Comparison of ENCODE assay signal across 8 mouse cellular contexts in genomic region chr17:80921286-80922134, GRCm38 (mm10). TPM values are rescaled to one million over a fixed set of nuclear protein-coding genes. Genes with fewer than 3 reads are reported as not detected.
DNase-seq lines count a peak whose midpoint lies in the region; ATAC-seq lines count a peak whose summit lies in the region.

No protein-coding gene starts in this region.

- no peaks in the 10 kb centered on the region for H3K4me1 ChIP-seq in kidney, embryonic 14.5 days (ENCODE audit: control insufficient read depth, insufficient read depth, low read length)
- H3K4me1 ChIP-seq in midbrain, embryonic 14.5 days (ENCODE audit: control insufficient read depth, insufficient read depth, low read length): no peaks in the 10 kb centered on the region

- no peaks in the 10 kb centered on the region for H3K36me3 ChIP-seq in kidney, embryonic 14.5 days (ENCODE audit: control insufficient read depth, insufficient read depth, low read length)
- no peaks in the 10 kb centered on the region for H3K36me3 ChIP-seq in midbrain, embryonic 14.5 days (ENCODE audit: control insufficient read depth, insufficient read depth, low read length)

- no peak for ATAC-seq in kidney, embryonic 14.5 days (ENCODE audit: low FRiP score, low TSS enrichment)
- ATAC-seq in midbrain, embryonic 14.5 days (ENCODE audit: low FRiP score, low TSS enrichment): no peak

- WGBS in kidney, embryonic 14.5 days: 80% methylated on average over 10 of the region's 10 CpGs
- 73% methylated on average over 10 of the region's 10 CpGs for WGBS in midbrain, embryonic 14.5 days

- H3K9ac ChIP-seq in kidney, embryonic 14.5 days (ENCODE audit: low read depth, low read length): no peak overlapping the region
- H3K9ac ChIP-seq in midbrain, embryonic 14.5 days (replicated peaks; ENCODE audit: low read length): no peak overlapping the region

- H3K9me3 ChIP-seq in kidney, embryonic 14.5 days (ENCODE audit: control insufficient read depth, low read length): no peaks in the 10 kb centered on the region; the same call in 1 of the 2 replicates
- no peaks in the 10 kb centered on the region for H3K9me3 ChIP-seq in midbrain, embryonic 14.5 days (ENCODE audit: control insufficient read depth, low read length)

- no peaks in the 10 kb centered on the region for H3K27me3 ChIP-seq in kidney, embryonic 14.5 days (ENCODE audit: control insufficient read depth, insufficient read depth, low read length)
- H3K27me3 ChIP-seq in midbrain, embryonic 14.5 days (ENCODE audit: control insufficient read depth, insufficient read depth, low read length): no peaks in the 10 kb centered on the region

- no peak overlapping the region for H3K27ac ChIP-seq in kidney, embryonic 14.5 days (ENCODE audit: low read depth, low read length)
- no peak overlapping the region for H3K27ac ChIP-seq in midbrain, embryonic 14.5 days (replicated peaks; ENCODE audit: low read depth, low read length)

- peak; percentile 12 for DNase-seq in adrenal gland, adult 2 months
- DNase-seq in adrenal gland, adult 8-10 months: no peak
- peak; percentile 81 for DNase-seq in kidney, adult 9 months
- DNase-seq in fibroblast of lung, adult 2 months (ENCODE audit: low read depth): peak; percentile 33
- DNase-seq in midbrain, embryonic 14.5 days: peak; percentile 61
- DNase-seq in yolk sac, embryonic 10.5 days (ENCODE audit: low spot score): no peak
- DNase-seq in B cell, adult 2 months: no peak

- H3K4me3 ChIP-seq in kidney, embryonic 14.5 days (ENCODE audit: low read length): no peak overlapping the region
- no peak overlapping the region for H3K4me3 ChIP-seq in midbrain, embryonic 14.5 days (replicated peaks; ENCODE audit: low read depth, low read length)

- H3K4me2 ChIP-seq in kidney, embryonic 14.5 days (replicated peaks; ENCODE audit: low read depth, low read length): no peak overlapping the region
- no peak overlapping the region for H3K4me2 ChIP-seq in midbrain, embryonic 14.5 days (ENCODE audit: low read length)

RNA-seq across cellular contexts. Expression of gene Tmem178, which starts 22.9 kb away (rescaled TPM):
- 10 to 100 TPM in 1 of 2 experiments, 1 to 10 TPM in 1; 7.9 to 13.2 TPM for total RNA-seq in adrenal gland, adult 2 months (2021)
- polyA plus RNA-seq in adrenal gland, adult 2 months (2012; rRNA removed): 8.8 TPM in 2 replicates
- total RNA-seq in adrenal gland, adult 8-10 months (2022): 10 to 100 TPM; 10.9 to 20.5 (median 15.5) TPM
- 10.8 and 11.7 TPM in 2 replicates for polyA plus RNA-seq in kidney, embryonic 14.5 days (2014; fragmentation: Nextera tagmentation; extraction: Ambion mirVana)
- 30.5 and 31.3 TPM in 2 replicates for polyA plus RNA-seq in midbrain, embryonic 14.5 days (2014; fragmentation: Nextera tagmentation; extraction: Ambion mirVana)

Comparison
In these comparisons a context has a peak if more than half of its experiments do, and no peak if none do; other contexts are left out.
1. DNase-seq: peak in adrenal gland, adult 2 months (single experiment), kidney, adult 9 months (single experiment), fibroblast of lung, adult 2 months (single experiment) and midbrain, embryonic 14.5 days (single experiment); none in adrenal gland, adult 8-10 months (single experiment), yolk sac, embryonic 10.5 days (single experiment) and B cell, adult 2 months (0 of 2).